Mouse (Mus musculus) E14TG2a.4 (cell line): Measurements from ENCODE around the gene Rtkn2.

ENCODE experiments used
- CTCF ChIP-seq: conservative IDR thresholded peaks from 2 replicates; pipeline ENCODE4 v1.5.1; 2014; ENCODE audit warnings: low read length
- NANOG ChIP-seq: IDR thresholded peaks from 2 replicates; pipeline ENCODE4 v1.6.1; 2014; ENCODE audit warnings: borderline replicate concordance, low read length, mixed read lengths

DNA sequence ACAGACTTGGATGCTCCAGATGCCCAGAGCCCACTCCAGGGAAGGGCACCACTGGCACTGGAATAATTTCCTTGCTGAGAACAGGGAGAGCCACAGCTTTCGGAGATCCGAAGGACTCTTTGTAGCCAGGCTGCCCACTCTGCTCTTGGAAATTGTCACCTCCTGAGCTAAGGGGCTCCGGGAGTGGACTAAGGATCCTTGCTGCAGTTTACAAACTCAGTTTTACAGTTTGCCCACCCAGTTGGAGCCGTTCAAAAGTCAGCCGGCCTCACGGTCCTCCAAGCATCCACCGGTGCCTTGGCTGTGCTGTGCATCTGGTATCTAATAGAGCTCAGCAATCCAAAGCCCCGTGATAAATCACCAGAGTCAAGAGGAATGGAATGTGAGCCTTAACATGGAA, 121.1 kb downstream of the Rtkn2 start:
- TF ChIP-seq CTCF (no peak), NANOG (no peak)
